17 mouse cellular contexts compared by ENCODE assay signal in genomic region chr1:126159287-126159686, GRCm38 (mm10).
"Had no signal": no experiment of that assay in that cellular context is flagged by ENCODE, and none has a peak within 500 bp of the region (broad histone marks: within the 10 kb centered on the region; RNA-seq: fewer than 3 reads in every experiment).

No protein-coding gene starts in this region.

- H3K9ac ChIP-seq: liver, embryonic 13.5 days; midbrain, embryonic 12.5 days; midbrain, embryonic 15.5 days; neural tube, embryonic 12.5 days; neural tube, embryonic 15.5 days had no signal

- H3K4me2 ChIP-seq: liver, embryonic 13.5 days; midbrain, embryonic 12.5 days; midbrain, embryonic 15.5 days; neural tube, embryonic 12.5 days; neural tube, embryonic 15.5 days had no signal

- H3K27ac ChIP-seq: left cerebral cortex, adult 2 months; liver, embryonic 13.5 days; macrophage; midbrain, embryonic 12.5 days; midbrain, embryonic 15.5 days; neural tube, embryonic 12.5 days; neural tube, embryonic 15.5 days had no signal

- H3K36me3 ChIP-seq: liver, embryonic 13.5 days; midbrain, embryonic 12.5 days; midbrain, embryonic 15.5 days; neural tube, embryonic 12.5 days; neural tube, embryonic 15.5 days had no signal

- DNase-seq: kidney, adult 2 months; kidney, postnatal 10 days; kidney, postnatal 36 days; layer of hippocampus, postnatal 36 days; liver, embryonic 13.5 days; right cerebral cortex, adult 18-20 months; right cerebral cortex, postnatal 14 days; right cerebral cortex, postnatal 4 days; thymus, postnatal 25 days had no signal

- H3K4me3 ChIP-seq: left cerebral cortex, adult 2 months; liver, embryonic 13.5 days; midbrain, embryonic 12.5 days; midbrain, embryonic 15.5 days; neural tube, embryonic 12.5 days; neural tube, embryonic 15.5 days had no signal

- H3K27me3 ChIP-seq: liver, embryonic 13.5 days; midbrain, embryonic 12.5 days; midbrain, embryonic 15.5 days; neural tube, embryonic 12.5 days; neural tube, embryonic 15.5 days had no signal

- H3K9me3 ChIP-seq: liver, embryonic 13.5 days; midbrain, embryonic 12.5 days; midbrain, embryonic 15.5 days; neural tube, embryonic 12.5 days; neural tube, embryonic 15.5 days had no signal

- ATAC-seq: inflammation-experienced regulatory T-cells, adult 6 months; intestine, embryonic 16.5 days; midbrain, embryonic 15.5 days had no signal

- H3K4me1 ChIP-seq: liver, embryonic 13.5 days; midbrain, embryonic 12.5 days; midbrain, embryonic 15.5 days; neural tube, embryonic 12.5 days; neural tube, embryonic 15.5 days had no signal
